In genomic region chr1:92933611-92934010, GRCm38 (mm10) we compare ENCODE assay signal across 1 mouse cellular context.
TF ChIP-seq lines count a peak whose summit lies in the region.

No protein-coding gene starts in this region.

TF ChIP-seq in CH12.LX, 34 proteins besides CTCF, POLR2A, EP300 and RAD21:
- TF ChIP-seq KAT2A (IDR thresholded peaks at IDR 0.05; ENCODE audit: insufficient replicate concordance, low read length) = no peak
- no peak for TF ChIP-seq ZC3H11A (IDR thresholded peaks at IDR 0.05; ENCODE audit: low read depth, low read length)
- no peak for TF ChIP-seq CHD1 (IDR thresholded peaks at IDR 0.05; ENCODE audit: low read depth, low read length)
- no peak for TF ChIP-seq SMC3 (IDR thresholded peaks at IDR 0.05; ENCODE audit: low read depth, low read length)
- TF ChIP-seq MYC (IDR thresholded peaks at IDR 0.05; ENCODE audit: low read depth, low read length) = no peak
- no peak for TF ChIP-seq ZKSCAN1 (IDR thresholded peaks at IDR 0.05; ENCODE audit: borderline replicate concordance, low read depth, low read length)
- no peak for TF ChIP-seq HCFC1 (IDR thresholded peaks at IDR 0.05; ENCODE audit: low read depth, low read length)
